In genomic region chr6:30972121-30972520, GRCm38 (mm10) we compare ENCODE assay signal across 22 mouse cellular contexts. TPM values are rescaled to one million over a fixed set of nuclear protein-coding genes. Genes with fewer than 3 reads are reported as not detected.
"Had no signal": no experiment of that assay in that cellular context is flagged by ENCODE, and none has a peak within 500 bp of the region (broad histone marks: within the 10 kb centered on the region; RNA-seq: fewer than 3 reads in every experiment).

No protein-coding gene starts in this region.

- H3K27me3 ChIP-seq: neural tube, embryonic 13.5 days; neural tube, embryonic 15.5 days; stomach, embryonic 15.5 days had no signal

- H3K9ac ChIP-seq: neural tube, embryonic 13.5 days; neural tube, embryonic 15.5 days; stomach, embryonic 15.5 days had no signal

- H3K36me3 ChIP-seq: neural tube, embryonic 13.5 days; neural tube, embryonic 15.5 days; stomach, embryonic 15.5 days had no signal

- H3K4me1 ChIP-seq: neural tube, embryonic 13.5 days; neural tube, embryonic 15.5 days; stomach, embryonic 15.5 days had no signal

- H3K27ac ChIP-seq: neural tube, embryonic 13.5 days; neural tube, embryonic 15.5 days; stomach, embryonic 15.5 days; stomach, postnatal 0 days had no signal

- H3K4me2 ChIP-seq: neural tube, embryonic 13.5 days; neural tube, embryonic 15.5 days; stomach, embryonic 15.5 days had no signal

- H3K4me3 ChIP-seq: neural tube, embryonic 13.5 days; neural tube, embryonic 15.5 days; stomach, embryonic 15.5 days had no signal

- DNase-seq: right cerebral cortex, adult 18-20 months; right cerebral cortex, postnatal 14 days; right cerebral cortex, postnatal 25 days; right cerebral cortex, postnatal 4 days; spleen, adult 18-20 months; thymus, adult 18-20 months; thymus, adult 2 months; thymus, postnatal 14 days; thymus, postnatal 25 days; thymus, postnatal 36 days; thymus, postnatal 4 days had no signal

- H3K9me3 ChIP-seq: neural tube, embryonic 13.5 days; neural tube, embryonic 15.5 days; stomach, embryonic 15.5 days had no signal

RNA-seq across cellular contexts. Expression of gene Klf14, which starts 13.2 kb away (rescaled TPM):
- total RNA-seq: neutrophil, adult 5-6 weeks had no signal
- polyA plus RNA-seq: small intestine, adult 2 months; spleen, adult 2 months; urinary bladder, adult 2 months had no signal

RNA-seq across cellular contexts. Expression of gene Tsga13, which starts 56.7 kb away (rescaled TPM):
- total RNA-seq: neutrophil, adult 5-6 weeks had no signal
- polyA plus RNA-seq: neural tube, embryonic 13.5 days; neural tube, embryonic 14.5 days; small intestine, adult 2 months; stomach, embryonic 14.5 days; stomach, embryonic 16.5 days; thymus, adult 2 months; urinary bladder, adult 2 months had no signal
